Mouse (Mus musculus) intestine, embryonic 16.5 days (tissue): ENCODE results near the gene Grk6. TPM values are rescaled to one million over a fixed set of nuclear protein-coding genes. Genes with fewer than 3 reads are reported as not detected.

Source experiments
- ATAC-seq: fragments of 200-750 bp; cut with Nextera tagmentation; 2 replicates; pipeline ENCODE4 v1.8.0; 2017; ENCODE audit warnings: moderate TSS enrichment, moderate library complexity
- H3K27ac ChIP-seq: fragments of 300-500 bp; sonication (generic); 2 replicates; pipeline ENCODE4 v1.5.1; 2014; ENCODE audit warnings: mild to moderate bottlenecking, low read length
- H3K27me3 ChIP-seq: fragments of 300-500 bp; sonication (generic); replicated peaks from 2 replicates; pipeline ENCODE4 v1.6.1; 2014; ENCODE audit warnings: low read length, control low read depth, mixed read lengths; ENCODE audit not compliant: control insufficient read depth, insufficient read depth
- H3K36me3 ChIP-seq: fragments of 300-500 bp; sonication (generic); 2 replicates; pipeline ENCODE4 v1.6.1; 2014; ENCODE audit warnings: low read length, control low read depth; ENCODE audit not compliant: control insufficient read depth, insufficient read depth
- H3K4me1 ChIP-seq: fragments of 300-500 bp; sonication (generic); 2 replicates; pipeline ENCODE4 v1.6.1; 2014; ENCODE audit warnings: low read length, control low read depth, mixed read lengths; ENCODE audit not compliant: control insufficient read depth, insufficient read depth
- H3K4me2 ChIP-seq: fragments of 300-500 bp; sonication (generic); 2 replicates; pipeline ENCODE4 v1.6.1; 2014; ENCODE audit warnings: low read depth, low read length, control low read depth
- H3K4me3 ChIP-seq: fragments of 300-500 bp; sonication (generic); 2 replicates; pipeline ENCODE4 v1.5.1; 2014; ENCODE audit warnings: mild to moderate bottlenecking, low read length
- H3K9ac ChIP-seq: fragments of 300-500 bp; sonication (generic); 2 replicates; pipeline ENCODE4 v1.6.1; 2014; ENCODE audit warnings: low read depth, low read length
- H3K9me3 ChIP-seq: fragments of 300-500 bp; sonication (generic); 2 replicates; pipeline ENCODE4 v1.6.1; 2016; ENCODE audit warnings: low read length, control low read depth; ENCODE audit not compliant: control insufficient read depth
- WGBS: fragments of 180-500 bp; shearing (Covaris S2); extraction: QIAGEN DNeasy Blood & Tissue Kit; methylation state at CpG from one replicate; pipeline ENCODE4 v1.1.7; 2014; 5-methylcytosine and 5-hydroxymethylcytosine counted together
- microRNA-seq: library from miRNA; unstranded; fragments of <30 nt; microRNA quantifications from one replicate; pipeline ENCODE4, GENCODE M21; 2016
- polyA plus RNA-seq: library from polyadenylated mRNA; unstranded; fragments of >200 nt; fragmentation: Nextera tagmentation; extraction: Ambion mirVana; gene quantifications from 2 replicates; pipeline ENCODE4 v1.2.1, GENCODE M21; 2015

Grk6 gene
- polyA plus RNA-seq, 1 experiment from 2014 or later: 13.6 TPM

DNA sequence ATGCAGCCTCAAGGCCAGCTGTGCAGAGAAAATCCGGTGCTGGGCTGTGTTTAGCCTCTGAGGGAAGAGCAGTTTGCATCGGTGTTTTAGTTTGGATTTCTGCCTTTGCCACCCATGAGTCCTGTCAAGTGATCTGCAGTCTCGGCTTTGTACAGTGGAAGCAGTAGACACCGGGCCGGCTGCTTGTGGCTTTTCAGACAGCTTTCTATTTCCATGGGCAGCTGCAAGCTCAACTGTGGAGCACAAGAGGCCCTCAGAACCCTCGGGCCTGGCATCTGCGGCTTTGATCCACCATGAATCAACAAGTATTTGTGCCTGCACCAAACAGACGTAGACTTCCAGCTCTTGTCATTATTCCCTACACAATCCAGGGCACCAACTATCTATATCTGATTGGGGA, 57.5 kb downstream of the Grk6 start:
- Histone ChIP-seq H3K9ac (no peak overlapping the region), H3K27ac (no peak overlapping the region), H3K4me1 (no peaks in the 10 kb centered on the region), H3K9me3 (no peaks in the 10 kb centered on the region), H3K4me2 (no peak overlapping the region), H3K27me3 (no peaks in the 10 kb centered on the region), H3K36me3 (peaks cover 34% of the 10 kb centered on the region), H3K4me3 (no peak overlapping the region)
- no peak for ATAC-seq
- 87% methylated on average over 8 of the region's 8 CpGs for WGBS

DNA sequence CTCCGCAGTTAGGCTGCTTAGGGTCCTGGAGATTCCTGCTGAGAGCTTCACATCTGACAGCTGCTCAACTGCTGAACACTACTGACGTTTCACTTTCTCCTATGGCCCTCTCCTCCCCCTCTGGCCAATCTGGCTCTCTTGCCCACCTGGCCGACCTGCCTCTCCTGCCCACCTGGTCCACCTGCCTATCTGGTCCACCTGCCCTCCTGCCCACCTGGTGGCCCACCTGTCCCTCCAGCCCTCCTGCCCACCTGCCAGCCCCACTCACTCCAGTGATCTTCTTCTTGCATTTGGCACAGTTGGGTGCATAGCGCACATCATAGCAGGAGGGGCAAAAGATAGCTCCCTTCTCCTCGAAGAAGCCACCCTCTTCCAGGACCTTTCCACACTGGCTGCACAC, 59.5 kb downstream of the Grk6 start:
- Histone ChIP-seq H3K36me3 (peaks cover 41% of the 10 kb centered on the region), H3K4me1 (0 out of 2 replicates have a peak, but pooled peaks cover 2% of the 10 kb centered on the region), H3K4me3 (no peak overlapping the region), H3K9ac (no peak overlapping the region), H3K27ac (no peak overlapping the region), H3K4me2 (no peak overlapping the region), H3K27me3 (no peaks in the 10 kb centered on the region), H3K9me3 (no peaks in the 10 kb centered on the region)
- 84% methylated on average over 5 of the region's 5 CpGs for WGBS
- no peak for ATAC-seq

DNA sequence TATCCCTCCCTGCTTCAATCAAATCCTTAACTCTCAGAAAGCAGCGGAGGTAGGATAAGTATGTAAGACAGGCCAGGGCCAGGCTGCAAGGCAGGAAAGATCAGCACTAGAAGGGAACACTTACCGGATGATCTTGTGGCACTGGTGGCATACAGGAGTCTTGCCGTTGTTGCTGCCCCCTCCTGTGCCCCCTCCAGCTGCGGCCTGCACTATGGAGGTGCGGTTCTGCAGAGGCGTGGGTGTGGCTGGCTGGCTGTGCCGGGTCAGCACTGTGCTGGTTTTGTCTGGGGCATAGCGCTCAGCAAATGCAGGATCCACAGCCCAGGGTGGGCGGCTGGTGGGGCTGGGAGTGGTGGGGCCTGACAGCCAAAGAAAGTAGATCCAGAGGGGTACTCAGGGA, 60.9 kb downstream of the Grk6 start:
- no peak for ATAC-seq
- no peak overlapping the region for H3K9ac ChIP-seq
- 92% methylated on average over 9 of the region's 9 CpGs for WGBS
- peaks cover 41% of the 10 kb centered on the region for H3K36me3 ChIP-seq
- H3K4me2 ChIP-seq: no peak overlapping the region
- no peak overlapping the region for H3K27ac ChIP-seq
- no peaks in the 10 kb centered on the region for H3K27me3 ChIP-seq
- peaks cover 11% of the 10 kb centered on the region for H3K4me1 ChIP-seq
- H3K4me3 ChIP-seq: no peak overlapping the region
- H3K9me3 ChIP-seq: no peaks in the 10 kb centered on the region

DNA sequence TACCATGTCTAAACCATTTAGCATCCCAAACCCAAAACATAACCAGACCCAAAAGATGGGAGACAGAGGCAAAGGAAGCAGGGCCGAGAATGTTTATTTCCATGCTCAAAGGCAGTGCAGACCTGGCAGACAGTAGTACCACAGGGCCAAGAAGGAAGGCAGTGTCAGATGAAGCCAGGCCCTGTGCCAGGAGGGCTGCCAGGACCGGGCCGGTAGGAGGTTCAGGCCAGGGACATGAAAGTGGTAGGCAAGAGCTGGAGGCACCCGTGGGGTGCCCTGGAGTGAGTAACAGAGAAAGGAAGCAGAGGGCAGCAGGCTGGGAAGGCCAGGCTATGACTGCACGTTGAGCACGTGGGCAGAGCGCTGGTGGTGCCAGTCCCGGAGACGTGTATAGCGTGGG, 61.8 kb downstream of the Grk6 start:
- Histone ChIP-seq H3K9ac (no peak overlapping the region; the same call in 1 of the 2 replicates), H3K4me2 (no peak overlapping the region), H3K27ac (no peak overlapping the region), H3K4me3 (no peak overlapping the region), H3K36me3 (peaks cover 41% of the 10 kb centered on the region), H3K27me3 (no peaks in the 10 kb centered on the region), H3K9me3 (no peaks in the 10 kb centered on the region), H3K4me1 (peaks cover 20% of the 10 kb centered on the region)
- no peak for ATAC-seq
- 86% methylated on average over 10 of the region's 10 CpGs for WGBS

DNA sequence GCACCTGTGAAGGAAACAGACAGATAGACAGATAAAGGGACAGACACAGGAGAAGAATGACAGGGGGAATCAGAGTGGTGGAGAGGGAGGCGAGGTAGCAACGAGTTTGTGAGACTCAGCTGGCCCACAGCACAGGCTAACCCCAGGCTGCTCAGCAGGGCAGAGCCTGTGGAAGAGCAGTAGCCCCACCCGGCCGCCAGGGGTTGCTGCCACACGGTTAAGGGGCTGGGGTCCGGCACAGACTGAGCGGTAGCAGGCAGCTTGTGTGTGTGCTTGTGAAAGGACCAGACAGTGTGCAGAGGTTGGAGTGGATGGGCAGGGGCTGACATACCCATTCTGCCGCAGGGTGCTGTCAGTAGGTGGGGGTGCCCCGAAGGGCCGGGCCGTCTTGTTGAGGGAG, 63.0 kb downstream of the Grk6 start:
- no peak overlapping the region for H3K4me2 ChIP-seq
- no peaks in the 10 kb centered on the region for H3K27me3 ChIP-seq
- H3K9ac ChIP-seq: no peak overlapping the region
- no peak for ATAC-seq
- WGBS: 74% methylated on average over 11 of the region's 11 CpGs
- H3K4me1 ChIP-seq: peaks cover 30% of the 10 kb centered on the region
- H3K36me3 ChIP-seq: peaks cover 38% of the 10 kb centered on the region
- no peak overlapping the region for H3K4me3 ChIP-seq
- H3K9me3 ChIP-seq: no peaks in the 10 kb centered on the region
- H3K27ac ChIP-seq: no peak overlapping the region

DNA sequence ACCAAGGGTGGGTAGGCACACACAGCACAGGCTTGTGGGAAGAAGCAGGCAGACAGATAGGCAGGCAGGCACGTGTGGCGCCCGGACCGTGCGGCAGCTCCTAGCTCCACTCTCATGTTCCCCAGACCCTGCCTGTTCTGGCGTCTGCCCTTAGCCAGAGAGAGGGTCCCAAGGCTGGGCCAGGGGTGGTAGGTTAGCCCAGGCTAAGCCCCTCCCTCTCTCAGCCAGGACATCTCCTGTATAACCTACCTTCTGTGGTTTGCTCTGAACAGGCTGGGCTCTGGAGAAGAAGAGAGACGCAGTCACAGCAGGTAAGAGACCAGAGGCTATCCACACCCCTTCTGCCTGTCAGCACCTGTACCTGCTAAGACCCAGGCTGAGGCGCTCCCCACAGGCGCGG, 63.7 kb downstream of the Grk6 start:
- Histone ChIP-seq H3K27ac (no peak overlapping the region), H3K27me3 (no peaks in the 10 kb centered on the region), H3K9me3 (no peaks in the 10 kb centered on the region), H3K4me1 (peaks cover 30% of the 10 kb centered on the region), H3K4me3 (no peak overlapping the region), H3K36me3 (peaks cover 32% of the 10 kb centered on the region), H3K4me2 (no peak overlapping the region), H3K9ac (no peak overlapping the region)
- ATAC-seq: no peak
- WGBS: 95% methylated on average over 10 of the region's 10 CpGs

DNA sequence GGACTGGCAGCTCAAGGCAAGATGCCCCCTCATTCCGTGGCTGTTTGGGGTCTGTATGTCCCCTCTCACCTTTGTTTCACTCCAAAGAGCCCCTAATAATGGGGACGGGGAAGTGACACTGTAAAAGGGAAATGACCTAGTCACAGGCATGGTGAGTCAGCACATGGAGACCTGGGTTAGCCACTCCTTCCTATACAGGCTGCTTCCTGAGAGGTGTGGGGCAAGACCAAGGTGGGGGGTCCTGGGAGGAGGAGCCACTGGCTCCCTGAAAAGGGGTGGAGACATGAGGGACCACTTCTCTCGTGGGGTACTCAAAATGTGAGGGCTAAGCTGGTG, 65.4 kb downstream of the Grk6 start:
- Histone ChIP-seq H3K27ac (peak overlapping the region; percentile 88), H3K4me2 (peak overlapping the region; percentile 87), H3K27me3 (no peaks in the 10 kb centered on the region), H3K9ac (peak overlapping the region; percentile 53; the same call in 1 of the 2 replicates), H3K36me3 (peaks cover 23% of the 10 kb centered on the region), H3K4me3 (no peak overlapping the region), H3K9me3 (no peaks in the 10 kb centered on the region), H3K4me1 (peaks cover 30% of the 10 kb centered on the region)
- WGBS: 40% methylated on average over 3 of the region's 3 CpGs
- peak; percentile 1; the same call in 1 of the 2 replicates for ATAC-seq

Small RNA genes lying within 50 kb of the gene (microRNA-seq; reads per million reads assigned to microRNA genes)
- gene Mir6943 (not detected), gene Mir6944 (8.2 reads per million, percentile 20 among the genes with 10 or more reads in this experiment), gene Mir6945 (1.8 reads per million)

Other genes with a start within 250 kb of the Grk6 start
- 33.1 and 37.1 TPM in 2 replicates for gene Nsd1, start 235.3 kb upstream of the Grk6 start, polyA plus RNA-seq
- gene Prelid1, start 124.6 kb upstream of the Grk6 start, polyA plus RNA-seq: 664 and 676 TPM in 2 replicates
- gene Rab24, start 123.1 kb upstream of the Grk6 start, polyA plus RNA-seq: 91.7 and 106 TPM in 2 replicates
- gene Mxd3, start 115.2 kb upstream of the Grk6 start, polyA plus RNA-seq: 20.8 and 24.9 TPM in 2 replicates
- 121 and 130 TPM in 2 replicates for gene Lman2, start 82.3 kb upstream of the Grk6 start, polyA plus RNA-seq
- gene Rgs14, start 75.3 kb upstream of the Grk6 start, polyA plus RNA-seq: 0.93 and 1.1 TPM in 2 replicates
- 0.07 TPM in 1 of 2 replicates, not detected in the other for gene Slc34a1, start 46.9 kb upstream of the Grk6 start, polyA plus RNA-seq
- gene Pfn3, start 29.8 kb upstream of the Grk6 start, polyA plus RNA-seq: not detected in 2 replicates
- 1.1 and 4.0 TPM in 2 replicates for gene F12, start 18.3 kb upstream of the Grk6 start, polyA plus RNA-seq
- 0.10 and 0.18 TPM in 2 replicates for gene Prr7, start 19.2 kb downstream of the Grk6 start, polyA plus RNA-seq
- gene Dbn1, start 43.0 kb downstream of the Grk6 start, polyA plus RNA-seq: 88.4 and 91.2 TPM in 2 replicates
- 189 and 200 TPM in 2 replicates for gene Pdlim7, start 68.6 kb downstream of the Grk6 start, polyA plus RNA-seq
- 2.7 and 3.0 TPM in 2 replicates for gene Dok3, start 84.2 kb downstream of the Grk6 start, polyA plus RNA-seq
- gene Ddx41, start 91.6 kb downstream of the Grk6 start, polyA plus RNA-seq: 50.5 and 54.8 TPM in 2 replicates
- gene Fam193b, start 126.0 kb downstream of the Grk6 start, polyA plus RNA-seq: 21.2 and 22.5 TPM in 2 replicates
- gene Tmed9, start 128.7 kb downstream of the Grk6 start, polyA plus RNA-seq: 121 and 131 TPM in 2 replicates
- gene B4galt7, start 154.8 kb downstream of the Grk6 start, polyA plus RNA-seq: 20.7 and 21.6 TPM in 2 replicates
- gene Caml, start 177.9 kb downstream of the Grk6 start, polyA plus RNA-seq: 40.7 and 44.0 TPM in 2 replicates
- gene Ddx46, start 190.0 kb downstream of the Grk6 start, polyA plus RNA-seq: 26.7 and 27.2 TPM in 2 replicates
- 34.3 and 34.8 TPM in 2 replicates for gene B230219D22Rik, start 248.1 kb downstream of the Grk6 start, polyA plus RNA-seq